Comparison of ENCODE assay signal across 21 mouse cellular contexts in genomic region chr1:167817028-167817427, GRCm38 (mm10).
DNase-seq lines count a peak whose midpoint lies in the region; ATAC-seq and TF ChIP-seq lines count a peak whose summit lies in the region.
"Had no signal": no experiment of that assay in that cellular context is flagged by ENCODE, and none has a peak within 500 bp of the region (broad histone marks: within the 10 kb centered on the region; RNA-seq: fewer than 3 reads in every experiment).

No protein-coding gene starts in this region.

- no peaks in the 10 kb centered on the region for H3K9me3 ChIP-seq in forebrain, embryonic 11.5 days (ENCODE audit: control insufficient read depth, low read length)
- no peaks in the 10 kb centered on the region for H3K9me3 ChIP-seq in forebrain, embryonic 10.5 days
- no peaks in the 10 kb centered on the region for H3K9me3 ChIP-seq in hindbrain, postnatal 0 days (ENCODE audit: low read length)
- no peaks in the 10 kb centered on the region for H3K9me3 ChIP-seq in hindbrain, embryonic 14.5 days (ENCODE audit: control insufficient read depth, low read length)
- H3K9me3 ChIP-seq in neural tube, embryonic 14.5 days (ENCODE audit: control insufficient read depth, low read length) = no peaks in the 10 kb centered on the region
- H3K9me3 ChIP-seq: embryonic facial prominence, embryonic 12.5 days; limb, embryonic 10.5 days had no signal

- no peak overlapping the region for H3K4me2 ChIP-seq in forebrain, embryonic 11.5 days (ENCODE audit: low read depth, low read length, severe bottlenecking)
- H3K4me2 ChIP-seq in hindbrain, postnatal 0 days (ENCODE audit: low read depth, low read length) = no peak overlapping the region
- no peak overlapping the region for H3K4me2 ChIP-seq in hindbrain, embryonic 14.5 days (replicated peaks)
- H3K4me2 ChIP-seq in neural tube, embryonic 14.5 days (ENCODE audit: low read depth, low read length) = no peak overlapping the region
- H3K4me2 ChIP-seq: embryonic facial prominence, embryonic 12.5 days; heart, embryonic 11.5 days had no signal

- no peak for DNase-seq in forebrain, embryonic 11.5 days (ENCODE audit: low spot score)
- DNase-seq in forebrain, embryonic 10.5 days (ENCODE audit: extremely low spot score, low spot score) = no peak
- peak; percentile 42 for DNase-seq in hindbrain, postnatal 0 days (ENCODE audit: low spot score)
- DNase-seq in hindbrain, embryonic 14.5 days (ENCODE audit: low spot score) = no peak
- peak; percentile 54 for DNase-seq in Muller cell, postnatal 12 days (ENCODE audit: inconsistent ontology term)
- no peak for DNase-seq in gastrocnemius, postnatal 14 days
- DNase-seq in left cerebral cortex, adult 18-20 months (ENCODE audit: low spot score in 2 of 2) = no peak
- DNase-seq: adrenal gland, adult 8-10 months; cerebellum, adult 9-10 months; heart, postnatal 10 days; kidney, adult 9 months; kidney, postnatal 25 days; liver, postnatal 0 days; lung, postnatal 14 days; right cerebral cortex, adult 18-20 months; thymus, postnatal 14 days had no signal

- 0 out of 2 replicates have a peak, but pooled peaks have one; percentile 29 for ATAC-seq in forebrain, embryonic 11.5 days (replicated peaks; ENCODE audit: low FRiP score)
- 0 out of 2 replicates have a peak, but pooled peaks have one; percentile 40 for ATAC-seq in hindbrain, postnatal 0 days
- ATAC-seq in hindbrain, embryonic 14.5 days (ENCODE audit: low FRiP score) = no peak
- ATAC-seq in neural tube, embryonic 14.5 days (ENCODE audit: low read depth) = peak; percentile 45; the same call in 1 of the 2 replicates
- ATAC-seq: liver, postnatal 0 days; Patski had no signal

- no peak overlapping the region for H3K27ac ChIP-seq in forebrain, embryonic 11.5 days (ENCODE audit: low read depth, low read length)
- H3K27ac ChIP-seq in forebrain, embryonic 10.5 days = no peak overlapping the region
- no peak overlapping the region for H3K27ac ChIP-seq in hindbrain, postnatal 0 days
- no peak overlapping the region for H3K27ac ChIP-seq in hindbrain, embryonic 14.5 days
- no peak overlapping the region for H3K27ac ChIP-seq in neural tube, embryonic 14.5 days (ENCODE audit: low read depth, low read length)
- H3K27ac ChIP-seq: embryonic facial prominence, embryonic 12.5 days had no signal

- H3K27me3 ChIP-seq in forebrain, embryonic 11.5 days (ENCODE audit: control insufficient read depth, insufficient read depth, low read length) = 0 out of 2 replicates have a peak, but pooled peaks cover 2% of the 10 kb centered on the region
- H3K27me3 ChIP-seq in forebrain, embryonic 10.5 days (ENCODE audit: poor library complexity, severe bottlenecking) = peaks cover 2% of the 10 kb centered on the region; the same call in 1 of the 2 replicates
- H3K27me3 ChIP-seq in hindbrain, postnatal 0 days (ENCODE audit: insufficient read depth, low read length) = no peaks in the 10 kb centered on the region
- H3K27me3 ChIP-seq in hindbrain, embryonic 14.5 days (ENCODE audit: control insufficient read depth, insufficient read depth, low read length) = no peaks in the 10 kb centered on the region; the same call in 1 of the 2 replicates
- no peaks in the 10 kb centered on the region for H3K27me3 ChIP-seq in neural tube, embryonic 14.5 days (ENCODE audit: control insufficient read depth, insufficient read depth, low read length)
- H3K27me3 ChIP-seq: embryonic facial prominence, embryonic 12.5 days; Patski had no signal

- no peaks in the 10 kb centered on the region for H3K36me3 ChIP-seq in forebrain, embryonic 11.5 days (ENCODE audit: control insufficient read depth, insufficient read depth, low read length)
- H3K36me3 ChIP-seq in forebrain, embryonic 10.5 days (replicated peaks) = no peaks in the 10 kb centered on the region
- no peaks in the 10 kb centered on the region for H3K36me3 ChIP-seq in hindbrain, postnatal 0 days (ENCODE audit: insufficient read depth, low read length)
- H3K36me3 ChIP-seq in hindbrain, embryonic 14.5 days (replicated peaks; ENCODE audit: control insufficient read depth, insufficient read depth) = no peaks in the 10 kb centered on the region
- H3K36me3 ChIP-seq in neural tube, embryonic 14.5 days (ENCODE audit: control insufficient read depth, insufficient read depth, low read length) = no peaks in the 10 kb centered on the region
- H3K36me3 ChIP-seq: embryonic facial prominence, embryonic 12.5 days; limb, embryonic 10.5 days had no signal

- intact Hi-C loops in gastrocnemius, postnatal 14 days (cut with DNase I; ENCODE audit: low total_unique reads) = no loop called here

- TF ChIP-seq CTCF in hindbrain, postnatal 0 days (IDR thresholded peaks at IDR 0.05; ENCODE audit: low read depth) = no peak

- H3K9ac ChIP-seq in forebrain, embryonic 11.5 days (ENCODE audit: low read length) = no peak overlapping the region
- no peak overlapping the region for H3K9ac ChIP-seq in hindbrain, postnatal 0 days (replicated peaks; ENCODE audit: low read length)
- H3K9ac ChIP-seq in hindbrain, embryonic 14.5 days = no peak overlapping the region
- no peak overlapping the region for H3K9ac ChIP-seq in neural tube, embryonic 14.5 days (replicated peaks; ENCODE audit: low read depth, low read length)
- H3K9ac ChIP-seq: embryonic facial prominence, embryonic 12.5 days; liver, postnatal 0 days had no signal

- no peak overlapping the region for H3K4me3 ChIP-seq in forebrain, embryonic 11.5 days (ENCODE audit: low read depth, low read length)
- H3K4me3 ChIP-seq in forebrain, embryonic 10.5 days = no peak overlapping the region
- H3K4me3 ChIP-seq in hindbrain, postnatal 0 days (ENCODE audit: low read length) = no peak overlapping the region
- no peak overlapping the region for H3K4me3 ChIP-seq in hindbrain, embryonic 14.5 days (replicated peaks; ENCODE audit: low read length)
- H3K4me3 ChIP-seq in neural tube, embryonic 14.5 days (ENCODE audit: low read depth, low read length) = no peak overlapping the region
- H3K4me3 ChIP-seq: embryonic facial prominence, embryonic 12.5 days; limb, embryonic 10.5 days had no signal

- peaks cover 9% of the 10 kb centered on the region; the same call in 1 of the 2 replicates for H3K4me1 ChIP-seq in forebrain, embryonic 11.5 days (replicated peaks; ENCODE audit: control insufficient read depth, insufficient read depth, low read length)
- H3K4me1 ChIP-seq in forebrain, embryonic 10.5 days = peaks cover 25% of the 10 kb centered on the region
- H3K4me1 ChIP-seq in hindbrain, postnatal 0 days (ENCODE audit: insufficient read depth, low read length) = no peaks in the 10 kb centered on the region
- H3K4me1 ChIP-seq in hindbrain, embryonic 14.5 days (replicated peaks; ENCODE audit: control insufficient read depth, insufficient read depth, low read length) = 0 out of 2 replicates have a peak, but pooled peaks cover 3% of the 10 kb centered on the region
- H3K4me1 ChIP-seq in neural tube, embryonic 14.5 days (ENCODE audit: control insufficient read depth, insufficient read depth, low read length) = peaks cover 4% of the 10 kb centered on the region; the same call in 1 of the 2 replicates

- 53% methylated on average over 6 of the region's 6 CpGs for WGBS in forebrain, embryonic 11.5 days
- 60% methylated on average over 6 of the region's 6 CpGs for WGBS in forebrain, embryonic 10.5 days
- WGBS in hindbrain, postnatal 0 days = 34% methylated on average over 6 of the region's 6 CpGs
- 50% methylated on average over 6 of the region's 6 CpGs for WGBS in hindbrain, embryonic 14.5 days
- WGBS in neural tube, embryonic 14.5 days = 44% methylated on average over 6 of the region's 6 CpGs

Comparison
In these comparisons a context has a peak if more than half of its experiments do, and no peak if none do; other contexts are left out.
1. DNase-seq: peak in hindbrain, postnatal 0 days (single experiment) and Muller cell, postnatal 12 days (single experiment); none in forebrain, embryonic 11.5 days (single experiment), forebrain, embryonic 10.5 days (single experiment), hindbrain, embryonic 14.5 days (single experiment), gastrocnemius, postnatal 14 days (single experiment) and left cerebral cortex, adult 18-20 months (0 of 2).